Mouse (Mus musculus): Measurements from ENCODE around the gene Kcnc3.

Kcnc3 gene

DNA sequence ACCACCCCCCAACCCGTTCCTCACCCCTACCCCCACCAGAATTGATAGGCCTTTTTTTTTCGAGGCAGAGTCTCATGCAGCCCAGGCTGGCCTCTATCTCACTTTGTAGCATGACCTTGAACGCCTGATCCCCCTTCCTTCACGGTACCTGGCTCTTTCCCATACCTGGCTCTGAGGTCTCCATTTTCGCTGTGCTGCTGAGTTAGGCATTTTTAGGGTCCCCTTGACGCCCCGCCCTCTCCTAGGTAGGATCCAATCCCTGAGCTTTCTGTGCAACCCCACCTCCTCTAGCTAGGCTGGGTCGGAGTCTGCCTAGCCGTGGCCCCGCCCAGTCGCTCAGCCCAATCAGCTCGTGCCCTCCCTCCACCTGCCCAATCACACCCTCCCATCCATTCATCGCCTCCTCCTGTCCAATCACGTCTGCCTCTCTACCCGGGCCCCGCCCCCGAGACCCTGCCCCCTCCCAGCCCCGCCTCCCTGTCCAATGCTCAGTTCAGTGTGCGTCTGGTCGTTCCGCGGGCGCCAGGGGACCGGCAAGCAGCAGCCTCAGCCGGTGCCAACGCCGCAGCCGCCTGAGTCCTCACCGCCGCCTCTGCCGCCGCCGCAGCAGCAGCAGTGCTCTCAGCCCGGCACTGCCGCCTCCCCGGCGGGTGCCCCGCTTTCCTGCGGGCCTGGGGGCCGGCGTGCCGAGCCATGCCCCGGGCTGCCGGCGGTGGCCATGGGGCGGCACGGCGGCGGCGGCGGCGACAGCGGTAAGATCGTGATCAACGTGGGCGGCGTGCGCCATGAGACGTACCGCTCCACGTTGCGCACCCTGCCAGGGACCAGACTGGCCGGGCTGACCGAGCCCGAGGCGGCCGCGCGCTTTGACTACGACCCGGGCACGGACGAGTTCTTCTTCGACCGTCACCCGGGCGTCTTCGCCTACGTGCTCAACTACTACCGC lies at the start of gene Kcnc3:
Gene Kcnc3 (plus strand): TSS at position 263 of the 946 bp plus-strand sequence.
- peak; percentile 95 to 97 for DNase-seq

- DNase-seq = no peak
Observed at GRCm38 (mm10) chr7:44542555-44542954, 47.9 kb upstream of the Kcnc3 start.

DNA sequence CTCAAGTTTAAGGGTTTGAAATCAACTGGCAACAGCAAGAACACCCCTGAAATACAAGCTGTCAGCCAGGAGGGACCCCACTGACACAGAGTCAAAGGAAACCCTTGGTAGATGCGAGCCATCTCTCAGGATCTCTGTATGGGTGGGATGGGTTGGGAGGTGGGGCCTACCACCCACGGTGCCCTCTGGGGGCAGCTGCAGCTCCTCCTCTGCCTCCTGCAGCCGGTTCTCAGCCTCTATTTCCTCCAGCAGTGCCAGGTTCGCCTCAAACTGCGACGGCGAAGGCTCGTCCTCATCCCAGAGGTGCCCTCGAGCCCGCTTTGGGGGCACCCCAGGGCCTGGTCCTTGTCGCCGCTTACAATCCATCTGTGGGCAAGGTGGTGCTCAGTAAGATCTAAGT lies 47.4 kb upstream of the Kcnc3 start:
- no peak for DNase-seq

DNA sequence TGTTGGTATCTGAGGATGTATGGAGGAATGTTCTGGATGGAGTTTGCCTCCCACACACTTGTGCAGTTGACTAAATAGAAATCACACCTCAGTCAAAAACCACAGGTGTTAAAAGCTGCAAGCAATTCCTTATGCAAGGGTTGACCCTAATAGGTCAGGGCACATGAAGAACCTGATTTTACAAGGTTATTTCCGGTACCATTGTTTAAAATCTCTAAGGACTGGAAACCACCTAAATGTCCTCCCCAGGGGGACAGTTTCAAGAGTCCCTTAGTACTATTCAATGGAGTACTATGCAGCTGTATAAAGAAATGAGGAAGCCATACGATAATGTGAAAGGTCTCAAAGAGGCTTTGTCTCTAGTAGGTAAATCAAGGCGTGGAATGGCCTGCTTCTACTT lies 44.2 kb upstream of the Kcnc3 start:
- no peak for DNase-seq

GRCm38 (mm10) chr7:44547041-44547440 lies 43.4 kb upstream of the Kcnc3 start:
- DNase-seq = no peak

- DNase-seq = no peak
Observed at GRCm38 (mm10) chr7:44547725-44548124, 42.7 kb upstream of the Kcnc3 start.

DNA sequence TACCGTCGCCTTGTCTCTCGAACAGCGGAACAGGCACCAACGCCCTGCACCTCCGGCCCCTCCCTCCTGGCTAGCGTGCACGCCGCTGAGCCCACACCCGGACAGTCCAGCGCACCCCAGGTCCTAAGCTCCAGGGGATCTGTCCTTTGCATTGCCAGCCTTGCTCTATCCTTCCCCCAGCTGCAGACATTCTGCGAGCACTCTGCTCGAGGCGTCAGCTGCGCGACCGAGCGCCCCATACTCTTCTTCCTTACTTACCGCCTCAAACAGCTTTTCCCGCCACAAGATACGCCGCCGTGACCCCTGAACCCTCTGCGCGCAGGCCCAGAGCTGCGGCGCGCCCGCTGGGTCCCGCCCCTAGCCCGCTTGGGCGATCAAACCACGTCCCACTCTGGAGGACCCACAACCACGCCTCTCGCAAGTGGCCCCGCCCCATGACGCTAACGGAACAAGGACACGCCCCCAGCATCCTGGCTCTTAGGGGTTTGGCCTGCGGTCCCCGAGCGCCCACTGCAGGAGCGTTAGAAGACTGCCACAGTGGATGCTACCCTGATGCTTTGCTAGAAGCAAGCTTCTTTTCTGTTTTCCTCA lies 41.9 kb upstream of the Kcnc3 start, which contains the start of gene Pold1:
Gene Pold1 (minus strand): TSS at position 353 of the 591 bp plus-strand sequence.
- peak; percentile 100 for DNase-seq

GRCm38 (mm10) chr7:44549621-44550408 lies 40.6 kb upstream of the Kcnc3 start:
- no peak for DNase-seq

DNA sequence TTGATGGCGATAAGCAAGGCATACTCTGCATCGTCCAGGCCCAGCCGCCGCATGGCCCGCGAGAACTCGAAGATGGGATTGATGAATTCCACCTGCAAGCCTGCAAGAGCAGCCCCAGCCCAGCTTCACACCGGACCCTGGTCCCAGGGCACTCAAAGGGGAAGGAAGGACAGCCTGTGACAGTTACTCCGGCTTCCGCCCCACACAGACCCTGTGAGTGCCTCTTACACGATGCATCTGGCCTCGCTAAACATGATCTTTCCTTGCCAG lies 40.1 kb upstream of the Kcnc3 start:
- DNase-seq = no peak

- no peak for DNase-seq
Observed at GRCm38 (mm10) chr7:44551301-44551700, 39.2 kb upstream of the Kcnc3 start.

DNA sequence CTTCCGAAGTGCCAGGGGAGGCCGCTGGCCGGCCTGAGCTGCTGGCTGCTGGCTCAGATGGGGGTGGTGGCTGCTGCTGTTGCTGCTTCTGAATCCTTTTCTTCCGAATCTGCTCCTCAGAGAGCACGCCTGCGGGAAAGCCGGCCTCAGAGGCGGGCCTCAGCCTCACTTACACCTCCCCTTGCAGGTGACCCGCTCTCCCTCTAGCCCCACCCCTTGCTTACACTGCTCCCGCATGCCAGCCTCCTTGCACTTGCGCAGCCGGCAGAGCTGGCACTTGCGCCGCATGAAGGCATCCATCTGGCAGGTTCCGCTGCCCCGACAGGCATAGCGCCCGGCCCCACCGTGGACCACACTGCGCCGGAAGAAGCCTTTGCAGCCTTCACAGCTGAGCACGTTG lies 38.7 kb upstream of the Kcnc3 start:
- no peak for DNase-seq

GRCm38 (mm10) chr7:44552141-44552908 lies 38.1 kb upstream of the Kcnc3 start:
- DNase-seq = no peak

DNA sequence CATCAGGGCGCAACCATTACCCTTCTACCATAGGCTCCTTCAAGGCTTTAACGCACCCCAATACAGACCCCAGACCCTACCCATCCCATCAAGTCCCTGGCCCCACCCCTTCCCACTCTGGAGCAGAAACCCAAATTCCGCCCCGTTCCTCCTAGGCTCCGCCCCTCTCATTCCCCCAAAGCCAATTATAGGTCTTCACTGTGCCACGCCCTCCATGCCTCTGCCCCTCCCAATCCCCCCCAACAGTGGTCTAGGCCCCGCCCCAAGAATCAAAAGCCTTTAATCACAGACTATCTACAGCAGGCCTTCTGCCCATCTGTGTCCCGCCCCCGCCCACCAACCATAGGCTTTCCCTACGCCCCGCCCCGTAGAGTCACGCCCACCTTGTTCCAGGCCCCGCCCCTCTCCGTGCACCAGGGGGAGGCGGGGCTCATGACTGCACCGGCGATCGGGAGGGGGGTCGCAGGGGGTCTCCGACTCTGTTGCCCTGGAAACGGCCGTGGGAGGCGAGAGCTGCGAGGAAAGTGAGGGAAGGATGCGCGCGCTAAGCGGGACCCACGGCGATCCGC lies 37.2 kb upstream of the Kcnc3 start:
- DNase-seq = peak; percentile 78 to 92

- DNase-seq = peak; percentile 98
Observed at GRCm38 (mm10) chr7:44553826-44554225, 36.6 kb upstream of the Kcnc3 start, which contains the start of gene Nr1h2. TSS of gene Nr1h2 (minus strand) at chr7:44553951.

DNA sequence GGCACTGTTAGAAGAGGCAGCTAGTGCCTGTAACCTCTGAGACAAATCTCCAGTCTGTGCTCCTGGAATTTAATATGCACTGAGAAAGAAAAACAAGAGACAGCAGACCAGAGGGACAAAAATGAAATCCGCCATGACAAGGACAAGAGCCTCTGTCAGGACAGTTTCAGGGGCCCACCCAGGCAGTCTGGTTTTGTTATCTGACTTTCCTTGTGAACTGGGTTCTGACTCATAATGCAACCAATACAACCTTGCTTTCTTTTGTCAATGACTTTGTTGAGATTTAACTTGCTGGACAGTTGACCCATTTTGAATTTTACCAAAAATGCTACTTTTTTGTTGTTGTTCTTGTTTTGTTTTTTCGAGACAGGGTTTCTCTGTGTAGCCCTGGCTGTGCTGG lies 32.8 kb upstream of the Kcnc3 start:
- no peak for DNase-seq

DNA sequence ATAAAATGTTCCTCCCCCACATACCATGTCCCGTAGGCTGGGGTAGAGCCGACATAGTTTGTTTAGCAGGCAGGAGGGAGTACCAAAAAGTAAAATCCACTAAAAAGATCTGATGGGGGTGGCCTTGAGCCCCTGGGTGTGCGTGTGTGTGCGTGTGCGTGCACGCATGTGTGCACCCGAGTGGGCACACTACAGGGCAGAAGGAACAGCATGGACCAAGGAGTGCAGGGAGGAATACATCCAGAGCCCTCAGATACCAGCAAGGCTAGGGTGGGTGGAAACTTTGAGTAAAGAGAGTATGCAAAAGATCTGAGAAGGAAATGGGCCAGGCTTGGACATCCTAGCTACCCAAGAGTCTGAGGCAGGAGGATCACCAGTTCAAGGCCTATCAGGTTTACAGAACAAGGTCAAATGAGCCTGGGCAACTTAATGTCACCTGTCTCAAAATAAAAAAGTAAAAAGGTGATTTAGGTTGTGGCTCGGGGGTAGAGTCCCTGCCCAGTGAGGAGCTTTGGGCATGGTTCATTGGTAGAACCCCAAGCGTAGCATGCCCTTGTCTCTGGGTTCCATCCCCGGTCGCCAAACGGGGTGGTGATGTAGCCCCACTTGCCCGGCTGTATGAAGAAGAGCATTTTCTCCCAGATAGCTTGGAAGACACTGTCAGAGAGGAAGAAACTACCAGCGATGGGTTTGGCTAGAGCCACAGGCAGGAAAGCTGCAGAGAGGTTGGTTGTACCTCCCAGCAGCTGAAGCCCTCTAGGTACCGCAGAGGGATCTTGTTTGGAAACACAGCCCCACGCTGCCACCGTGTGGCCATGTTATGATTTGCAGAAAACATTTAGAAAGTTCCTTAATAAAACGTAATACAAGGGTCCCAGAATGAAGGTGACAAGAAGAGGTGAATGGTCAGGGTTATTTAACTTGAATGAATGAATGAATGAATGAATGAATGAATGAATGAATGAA lies 29.7 kb upstream of the Kcnc3 start:
- peak; percentile 82 to 93 for DNase-seq

- peak; percentile 27 to 39 for DNase-seq
Observed at GRCm38 (mm10) chr7:44563284-44563683, 27.2 kb upstream of the Kcnc3 start.

GRCm38 (mm10) chr7:44564486-44564885 lies 26.0 kb upstream of the Kcnc3 start:
- peak; percentile 71 to 73 for DNase-seq

- DNase-seq = no peak
Observed at GRCm38 (mm10) chr7:44565414-44565813, 25.1 kb upstream of the Kcnc3 start.

GRCm38 (mm10) chr7:44568803-44569202 lies 21.7 kb upstream of the Kcnc3 start:
- DNase-seq = no peak

DNA sequence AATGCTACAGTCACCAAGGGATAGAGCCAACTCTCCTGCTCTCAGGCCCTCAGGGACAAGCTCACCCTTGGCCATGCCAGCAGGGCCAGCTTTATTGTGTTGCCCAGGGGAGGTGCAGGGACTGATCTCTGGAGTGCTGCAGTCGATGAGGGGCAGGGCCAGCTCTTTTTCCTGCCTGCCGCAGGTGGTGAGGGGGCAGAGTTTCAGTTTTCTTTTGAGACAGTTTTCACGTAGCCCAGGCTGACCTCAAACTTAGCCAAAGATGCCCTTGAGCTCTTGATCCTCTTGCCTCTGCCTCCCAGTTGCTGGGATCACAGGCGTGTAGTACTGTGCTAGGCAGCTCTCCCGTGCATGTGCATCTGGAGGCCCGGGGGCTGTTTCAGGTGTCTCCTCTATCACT lies 19.5 kb upstream of the Kcnc3 start:
- DNase-seq = no peak
